Mouse (Mus musculus) midbrain, postnatal 0 days (tissue): ENCODE results near the gene Aplf. TPM values are rescaled to one million over a fixed set of nuclear protein-coding genes. Genes with fewer than 3 reads are reported as not detected.

Experiments used
- ATAC-seq: fragments of 200-750 bp; cut with Nextera tagmentation; 2 replicates; pipeline ENCODE4 v1.8.0; 2017; ENCODE audit warnings: moderate number of reproducible peaks, mild to moderate bottlenecking, moderate TSS enrichment, moderate library complexity; ENCODE audit not compliant: low FRiP score
- DNase-seq: peaks from one replicate; pipeline ENCODE4 v3.0.0-alpha.2; 2015; ENCODE audit warnings: low spot score
- H3K27ac ChIP-seq: fragments of 300-500 bp; sonication (generic); 2 replicates; pipeline ENCODE4 v1.5.1; 2014; ENCODE audit warnings: low read depth, mild to moderate bottlenecking, low read length, mixed read lengths
- H3K27me3 ChIP-seq: fragments of 300-500 bp; sonication (generic); 2 replicates; pipeline ENCODE4 v1.6.1; 2014; ENCODE audit warnings: low read length, control low read depth, mixed read lengths; ENCODE audit not compliant: insufficient read depth
- H3K36me3 ChIP-seq: fragments of 300-500 bp; sonication (generic); 2 replicates; pipeline ENCODE4 v1.6.1; 2014; ENCODE audit warnings: low read length, control low read depth, mixed read lengths; ENCODE audit not compliant: insufficient read depth
- H3K4me1 ChIP-seq: fragments of 300-500 bp; sonication (generic); 2 replicates; pipeline ENCODE4 v1.6.1; 2014; ENCODE audit warnings: mild to moderate bottlenecking, control low read depth, antibody characterized with exemption, low read length, mixed read lengths; ENCODE audit not compliant: insufficient read depth
- H3K4me2 ChIP-seq: fragments of 300-500 bp; sonication (generic); 2 replicates; pipeline ENCODE4 v1.6.1; 2014; ENCODE audit warnings: low read depth, mild to moderate bottlenecking, low read length, mixed read lengths; ENCODE audit not compliant: poor library complexity, severe bottlenecking
- H3K4me3 ChIP-seq: fragments of 300-500 bp; sonication (generic); 2 replicates; pipeline ENCODE4 v1.5.1; 2014; ENCODE audit warnings: low read depth, mild to moderate bottlenecking, low read length, moderate library complexity
- H3K9ac ChIP-seq: fragments of 300-500 bp; sonication (generic); replicated peaks from 2 replicates; pipeline ENCODE4 v1.6.1; 2014; ENCODE audit warnings: mild to moderate bottlenecking, low read length, moderate library complexity, mixed read lengths; ENCODE audit not compliant: poor library complexity, severe bottlenecking
- H3K9me3 ChIP-seq: fragments of 300-500 bp; sonication (generic); 2 replicates; pipeline ENCODE4 v1.6.1; 2016; ENCODE audit warnings: low read length, control low read depth
- CTCF ChIP-seq: IDR thresholded peaks from 2 replicates; pipeline ENCODE4 v1.5.1; 2016; ENCODE audit warnings: antibody characterized with exemption, mild to moderate bottlenecking
- WGBS: fragments of 180-500 bp; shearing (Covaris S2); extraction: QIAGEN DNeasy Blood & Tissue Kit; methylation state at CpG from one replicate; pipeline ENCODE4 v1.1.7; 2014; 5-methylcytosine and 5-hydroxymethylcytosine counted together
- polyA plus RNA-seq: library from polyadenylated mRNA; unstranded; fragments of >200 nt; fragmentation: Nextera tagmentation; extraction: Ambion mirVana; gene quantifications from 2 replicates; pipeline ENCODE4 v1.2.1, GENCODE M21; 2015
- total RNA-seq: library from RNA; depleted of rRNA; stranded (reverse); fragments of >200 nt; gene quantifications from 2 replicates; pipeline ENCODE4 v1.2.3, GENCODE M21; 2014; rRNA removed

Aplf gene
- 4.2 and 5.5 TPM in 2 replicates for total RNA-seq
- 4.4 and 5.0 TPM in 2 replicates for polyA plus RNA-seq

- WGBS = under 1% methylated on average over 33 of the region's 33 CpGs
- Histone ChIP-seq H3K27ac (peak within 1 kb of the TSS; percentile 38; the same call in 1 of the 2 replicates), H3K4me3 (peak within 1 kb of the TSS; percentile 57), H3K9ac (peak within 1 kb of the TSS; percentile 48), H3K36me3 (no peaks in the 10 kb centered on the region), H3K9me3 (no peaks in the 10 kb centered on the region), H3K4me2 (peak within 1 kb of the TSS; percentile 82), H3K4me1 (peaks cover 12% of the 10 kb centered on the region; the same call in 1 of the 2 replicates), H3K27me3 (no peaks in the 10 kb centered on the region)
- TF ChIP-seq CTCF = no peak; the same call in 1 of the 2 replicates
- peak; percentile 99 for DNase-seq
- ATAC-seq = peak; percentile 100
Measured at GRCm38 (mm10) chr6:87671771-87672517, at the start of gene Aplf. TSS of gene Aplf (minus strand) at chr6:87672193.

GRCm38 (mm10) chr6:87714091-87714490 lies 42.1 kb upstream of the Aplf start:
- ATAC-seq = no peak
- 86% methylated on average over 4 of the region's 4 CpGs for WGBS

GRCm38 (mm10) chr6:87712311-87712710 lies 40.3 kb upstream of the Aplf start:
- Histone ChIP-seq H3K4me2 (no peak overlapping the region), H3K4me1 (no peaks in the 10 kb centered on the region), H3K9ac (no peak overlapping the region), H3K27ac (no peak overlapping the region), H3K36me3 (no peaks in the 10 kb centered on the region), H3K4me3 (no peak overlapping the region), H3K27me3 (no peaks in the 10 kb centered on the region), H3K9me3 (no peaks in the 10 kb centered on the region)
- DNase-seq = no peak
- no peak for ATAC-seq
- TF ChIP-seq CTCF = no peak
- WGBS = 80% methylated on average over 4 of the region's 4 CpGs

More at GRCm38 (mm10) chr6:87714091-87714490, 42.1 kb upstream of the Aplf start:
- Histone ChIP-seq H3K27ac (no peak overlapping the region), H3K9ac (no peak overlapping the region), H3K4me3 (no peak overlapping the region), H3K4me1 (no peaks in the 10 kb centered on the region), H3K4me2 (no peak overlapping the region), H3K9me3 (no peaks in the 10 kb centered on the region), H3K27me3 (no peaks in the 10 kb centered on the region), H3K36me3 (no peaks in the 10 kb centered on the region)
- no peak for TF ChIP-seq CTCF
- DNase-seq = no peak

- TF ChIP-seq CTCF = peak; percentile 52
- Histone ChIP-seq H3K4me3 (no peak overlapping the region), H3K27me3 (no peaks in the 10 kb centered on the region), H3K9ac (no peak overlapping the region), H3K4me2 (no peak overlapping the region), H3K4me1 (no peaks in the 10 kb centered on the region), H3K36me3 (no peaks in the 10 kb centered on the region), H3K9me3 (no peaks in the 10 kb centered on the region), H3K27ac (no peak overlapping the region)
- 40% methylated on average over 3 of the region's 3 CpGs for WGBS
- DNase-seq (no peak), ATAC-seq (no peak)
Measured at GRCm38 (mm10) chr6:87706246-87706645, 34.3 kb upstream of the Aplf start.

- no peaks in the 10 kb centered on the region for H3K36me3 ChIP-seq
- ATAC-seq = no peak
- DNase-seq = peak; percentile 15
- H3K9me3 ChIP-seq = no peaks in the 10 kb centered on the region
- no peaks in the 10 kb centered on the region for H3K4me1 ChIP-seq
- no peak overlapping the region for H3K4me3 ChIP-seq
- WGBS = 61% methylated on average over 4 of the region's 4 CpGs
- H3K27ac ChIP-seq = no peak overlapping the region
- no peak overlapping the region for H3K9ac ChIP-seq
- no peak overlapping the region for H3K4me2 ChIP-seq
- no peaks in the 10 kb centered on the region for H3K27me3 ChIP-seq
- TF ChIP-seq CTCF = no peak
Measured at GRCm38 (mm10) chr6:87696544-87696943, 24.6 kb upstream of the Aplf start.

GRCm38 (mm10) chr6:87695947-87696346 lies 24.0 kb upstream of the Aplf start:
- no peaks in the 10 kb centered on the region for H3K27me3 ChIP-seq
- 69% methylated on average over 3 of the region's 3 CpGs for whole genome bisulfite sequencing
- no peak overlapping the region for H3K4me2 ChIP-seq
- no peaks in the 10 kb centered on the region for H3K36me3 ChIP-seq
- H3K4me1 ChIP-seq = no peaks in the 10 kb centered on the region
- peak overlapping the region; percentile 34; the same call in 1 of the 2 replicates for H3K27ac ChIP-seq
- DNase-seq (no peak), ATAC-seq (no peak)
- no peak for TF ChIP-seq CTCF
- H3K4me3 ChIP-seq = no peak overlapping the region
- H3K9ac ChIP-seq = no peak overlapping the region
- no peaks in the 10 kb centered on the region for H3K9me3 ChIP-seq
